8 mouse cellular contexts compared by ENCODE assay signal in genomic region chrX:11550164-11550851, GRCm38 (mm10).
DNase-seq lines count a peak whose midpoint lies in the region; ATAC-seq and TF ChIP-seq lines count a peak whose summit lies in the region.
"Had no signal": no experiment of that assay in that cellular context is flagged by ENCODE, and none has a peak within 500 bp of the region (broad histone marks: within the 10 kb centered on the region; RNA-seq: fewer than 3 reads in every experiment).

No protein-coding gene starts in this region.

- no peaks in the 10 kb centered on the region for H3K27me3 ChIP-seq in kidney, embryonic 14.5 days (ENCODE audit: control insufficient read depth, insufficient read depth, low read length)
- H3K27me3 ChIP-seq in embryonic facial prominence, embryonic 14.5 days (replicated peaks; ENCODE audit: control insufficient read depth, insufficient read depth, low read length) = peaks cover 16% of the 10 kb centered on the region
- H3K27me3 ChIP-seq in midbrain, embryonic 11.5 days (ENCODE audit: control insufficient read depth, insufficient read depth, low read length) = no peaks in the 10 kb centered on the region

- H3K4me1 ChIP-seq in kidney, embryonic 14.5 days (ENCODE audit: control insufficient read depth, insufficient read depth, low read length) = peaks cover 12% of the 10 kb centered on the region; the same call in 1 of the 2 replicates
- H3K4me1 ChIP-seq in embryonic facial prominence, embryonic 14.5 days (ENCODE audit: control insufficient read depth, insufficient read depth, low read length) = no peaks in the 10 kb centered on the region
- H3K4me1 ChIP-seq in midbrain, embryonic 11.5 days (ENCODE audit: control insufficient read depth, insufficient read depth, low read length) = peaks cover 11% of the 10 kb centered on the region

- ATAC-seq in kidney, embryonic 14.5 days (ENCODE audit: low FRiP score, low TSS enrichment) = peak; percentile 67
- ATAC-seq in embryonic facial prominence, embryonic 14.5 days (ENCODE audit: low read depth) = peak; percentile 65
- peak; percentile 71 for ATAC-seq in midbrain, embryonic 11.5 days (ENCODE audit: low FRiP score)
- ATAC-seq: Patski had no signal

- H3K9me3 ChIP-seq in kidney, embryonic 14.5 days (ENCODE audit: control insufficient read depth, low read length) = no peaks in the 10 kb centered on the region
- H3K9me3 ChIP-seq in embryonic facial prominence, embryonic 14.5 days (ENCODE audit: control insufficient read depth, low read length) = no peaks in the 10 kb centered on the region
- no peaks in the 10 kb centered on the region for H3K9me3 ChIP-seq in midbrain, embryonic 11.5 days (ENCODE audit: control insufficient read depth, low read length)

- no peak overlapping the region for H3K27ac ChIP-seq in kidney, embryonic 14.5 days (ENCODE audit: low read depth, low read length)
- no peak overlapping the region for H3K27ac ChIP-seq in embryonic facial prominence, embryonic 14.5 days (replicated peaks; ENCODE audit: low read depth, low read length)
- no peak overlapping the region for H3K27ac ChIP-seq in midbrain, embryonic 11.5 days (ENCODE audit: low read depth, low read length)

- H3K36me3 ChIP-seq in kidney, embryonic 14.5 days (ENCODE audit: control insufficient read depth, insufficient read depth, low read length) = no peaks in the 10 kb centered on the region
- no peaks in the 10 kb centered on the region for H3K36me3 ChIP-seq in embryonic facial prominence, embryonic 14.5 days (ENCODE audit: control insufficient read depth, insufficient read depth, low read length)
- H3K36me3 ChIP-seq in midbrain, embryonic 11.5 days (ENCODE audit: control insufficient read depth, insufficient read depth, low read length) = no peaks in the 10 kb centered on the region

- H3K9ac ChIP-seq in kidney, embryonic 14.5 days (ENCODE audit: low read depth, low read length) = no peak overlapping the region
- H3K9ac ChIP-seq in embryonic facial prominence, embryonic 14.5 days (ENCODE audit: low read depth, low read length) = no peak overlapping the region
- H3K9ac ChIP-seq in midbrain, embryonic 11.5 days (ENCODE audit: low read length) = no peak overlapping the region

- no peak for DNase-seq in kidney, postnatal 14 days
- peak; percentile 85 for DNase-seq in brain, embryonic 14.5 days (ENCODE audit: low read depth)
- peak; percentile 49 for DNase-seq in embryonic facial prominence, embryonic 14.5 days (ENCODE audit: low spot score)
- DNase-seq in midbrain, embryonic 11.5 days (ENCODE audit: low spot score, missing footprints) = peak; percentile 87
- DNase-seq in B cell, adult 2 months = no peak
- DNase-seq in layer of hippocampus, adult 8-10 months (ENCODE audit: low spot score in 2 of 2) = no peak

- no peak for TF ChIP-seq POLR2A in brain, embryonic 14.5 days (IDR thresholded peaks at IDR 0.05; ENCODE audit: borderline replicate concordance, extremely low read depth, insufficient read depth, insufficient read length, poor library complexity, severe bottlenecking)

- 36% methylated on average over 12 of the region's 12 CpGs for WGBS in kidney, embryonic 14.5 days
- 19% methylated on average over 10 of the region's 12 CpGs for WGBS in embryonic facial prominence, embryonic 14.5 days
- 19% methylated on average over 12 of the region's 12 CpGs for WGBS in midbrain, embryonic 11.5 days

- no peak overlapping the region for H3K4me2 ChIP-seq in kidney, embryonic 14.5 days (replicated peaks; ENCODE audit: low read depth, low read length)
- no peak overlapping the region for H3K4me2 ChIP-seq in embryonic facial prominence, embryonic 14.5 days (ENCODE audit: low read depth, low read length)
- H3K4me2 ChIP-seq in midbrain, embryonic 11.5 days = peak overlapping the region; percentile 19

- TF ChIP-seq CTCF in brain, embryonic 14.5 days (IDR thresholded peaks at IDR 0.05; ENCODE audit: borderline replicate concordance, extremely low read depth, insufficient read depth, insufficient read length) = no peak

- no peak overlapping the region for H3K4me3 ChIP-seq in kidney, embryonic 14.5 days (ENCODE audit: low read length)
- H3K4me3 ChIP-seq in embryonic facial prominence, embryonic 14.5 days (ENCODE audit: low read depth, low read length) = no peak overlapping the region
- H3K4me3 ChIP-seq in midbrain, embryonic 11.5 days (ENCODE audit: low read depth, low read length) = no peak overlapping the region

Comparison
In these comparisons a context has a peak if more than half of its experiments do, and no peak if none do; other contexts are left out.
1. DNase-seq: peak in brain, embryonic 14.5 days (single experiment), embryonic facial prominence, embryonic 14.5 days (single experiment) and midbrain, embryonic 11.5 days (single experiment); none in kidney, postnatal 14 days (single experiment), B cell, adult 2 months (0 of 2) and layer of hippocampus, adult 8-10 months (0 of 2).
2. Peak in every context shown above with its lines, with median percentiles within 50 percentile points of each other: ATAC-seq.